Mouse (Mus musculus): ENCODE results near the gene Rere. TPM values are rescaled to one million over a fixed set of nuclear protein-coding genes. Genes with fewer than 3 reads are reported as not detected.

Rere gene
- polyA plus RNA-seq, 1 experiment from 2014 or later, result 30.3 TPM

GRCm38 (mm10) chr4:150461427-150462189 is 180.2 kb downstream of the Rere start:
- Histone ChIP-seq H3K36me3 (ENCODE audit: control insufficient read depth, insufficient read depth, low read length) (no peaks in the 10 kb centered on the region), H3K9ac (ENCODE audit: low read length) (no peak overlapping the region), H3K4me3 (ENCODE audit: low read length) (no peak overlapping the region), H3K27me3 (ENCODE audit: control insufficient read depth, insufficient read depth, low read depth, low read length) (no peaks in the 10 kb centered on the region), H3K9me3 (ENCODE audit: control insufficient read depth, low read length) (no peaks in the 10 kb centered on the region), H3K27ac (ENCODE audit: low read length) (peak overlapping the region; percentile 62), H3K4me2 (ENCODE audit: low read depth, low read length) (no peak overlapping the region), H3K4me1 (replicated peaks; ENCODE audit: control insufficient read depth, insufficient read depth, low read length) (peaks cover 34% of the 10 kb centered on the region)
- no peak for ATAC-seq (ENCODE audit: low read depth)
- 33% methylated on average over 6 of the region's 6 CpGs for WGBS

GRCm38 (mm10) chr4:150462367-150462766 is 180.9 kb downstream of the Rere start:
- 24% methylated on average over 4 of the region's 4 CpGs for WGBS
- no peaks in the 10 kb centered on the region for H3K36me3 ChIP-seq (ENCODE audit: control insufficient read depth, insufficient read depth, low read length)
- H3K27me3 ChIP-seq (ENCODE audit: control insufficient read depth, insufficient read depth, low read depth, low read length), result no peaks in the 10 kb centered on the region
- H3K4me2 ChIP-seq (ENCODE audit: low read depth, low read length), result peak overlapping the region; percentile 30; the same call in 1 of the 2 replicates
- H3K27ac ChIP-seq (ENCODE audit: low read length), result peak overlapping the region; percentile 85
- no peaks in the 10 kb centered on the region for H3K9me3 ChIP-seq (ENCODE audit: control insufficient read depth, low read length)
- H3K9ac ChIP-seq (ENCODE audit: low read length), result no peak overlapping the region; the same call in 1 of the 2 replicates
- H3K4me3 ChIP-seq (ENCODE audit: low read length), result no peak overlapping the region
- peak; percentile 49; the same call in 1 of the 2 replicates for ATAC-seq (ENCODE audit: low read depth)
- H3K4me1 ChIP-seq (replicated peaks; ENCODE audit: control insufficient read depth, insufficient read depth, low read length), result peaks cover 29% of the 10 kb centered on the region

GRCm38 (mm10) chr4:150465759-150466158 is 184.3 kb downstream of the Rere start:
- H3K9me3 ChIP-seq (ENCODE audit: control insufficient read depth, low read length), result no peaks in the 10 kb centered on the region
- no peak overlapping the region for H3K9ac ChIP-seq (ENCODE audit: low read length)
- no peaks in the 10 kb centered on the region for H3K27me3 ChIP-seq (ENCODE audit: control insufficient read depth, insufficient read depth, low read depth, low read length)
- WGBS, result 49% methylated on average over 4 of the region's 4 CpGs
- H3K4me3 ChIP-seq (ENCODE audit: low read length), result no peak overlapping the region
- no peak overlapping the region for H3K4me2 ChIP-seq (ENCODE audit: low read depth, low read length)
- no peak for ATAC-seq (ENCODE audit: low read depth)
- H3K27ac ChIP-seq (ENCODE audit: low read length), result no peak overlapping the region
- H3K36me3 ChIP-seq (ENCODE audit: control insufficient read depth, insufficient read depth, low read length), result 0 out of 2 replicates have a peak, but pooled peaks cover 4% of the 10 kb centered on the region
- peaks cover 22% of the 10 kb centered on the region for H3K4me1 ChIP-seq (replicated peaks; ENCODE audit: control insufficient read depth, insufficient read depth, low read length)

DNA sequence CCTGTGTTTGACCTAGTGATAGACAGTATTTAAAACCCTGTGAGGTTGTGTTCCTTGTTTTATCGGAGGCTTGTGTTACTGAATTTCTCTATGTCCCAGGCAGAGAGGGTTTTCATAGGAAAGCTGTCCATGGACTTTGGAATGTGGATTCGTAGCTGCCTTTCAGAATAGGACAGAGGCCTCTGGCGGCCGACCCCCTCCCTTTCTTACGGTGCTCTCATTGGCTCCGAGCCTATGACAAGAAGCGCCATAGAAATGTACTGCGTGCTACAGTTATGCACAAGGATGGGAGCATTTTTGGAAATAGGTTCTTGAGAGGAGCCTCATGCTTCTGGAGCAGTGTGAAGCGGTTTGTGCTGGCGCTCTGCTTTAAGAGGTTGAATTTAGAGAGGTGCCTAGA is 187.8 kb downstream of the Rere start:
- Histone ChIP-seq H3K9me3 (ENCODE audit: control insufficient read depth, low read length) (no peaks in the 10 kb centered on the region), H3K4me2 (ENCODE audit: low read depth, low read length) (no peak overlapping the region), H3K36me3 (ENCODE audit: control insufficient read depth, insufficient read depth, low read length) (0 out of 2 replicates have a peak, but pooled peaks cover 4% of the 10 kb centered on the region), H3K9ac (ENCODE audit: low read length) (no peak overlapping the region), H3K27me3 (ENCODE audit: control insufficient read depth, insufficient read depth, low read depth, low read length) (no peaks in the 10 kb centered on the region), H3K27ac (ENCODE audit: low read length) (no peak overlapping the region), H3K4me1 (replicated peaks; ENCODE audit: control insufficient read depth, insufficient read depth, low read length) (peaks cover 6% of the 10 kb centered on the region; the same call in 1 of the 2 replicates), H3K4me3 (ENCODE audit: low read length) (no peak overlapping the region)
- 66% methylated on average over 10 of the region's 10 CpGs for WGBS
- ATAC-seq (ENCODE audit: low read depth), result peak; percentile 37; the same call in 1 of the 2 replicates

GRCm38 (mm10) chr4:150470674-150471328 is 189.4 kb downstream of the Rere start:
- Histone ChIP-seq H3K36me3 (ENCODE audit: control insufficient read depth, insufficient read depth, low read length) (0 out of 2 replicates have a peak, but pooled peaks cover 4% of the 10 kb centered on the region), H3K27me3 (ENCODE audit: control insufficient read depth, insufficient read depth, low read depth, low read length) (no peaks in the 10 kb centered on the region), H3K27ac (ENCODE audit: low read length) (no peak overlapping the region), H3K4me3 (ENCODE audit: low read length) (no peak overlapping the region), H3K9ac (ENCODE audit: low read length) (no peak overlapping the region), H3K4me2 (ENCODE audit: low read depth, low read length) (no peak overlapping the region), H3K9me3 (ENCODE audit: control insufficient read depth, low read length) (no peaks in the 10 kb centered on the region), H3K4me1 (replicated peaks; ENCODE audit: control insufficient read depth, insufficient read depth, low read length) (peaks cover 3% of the 10 kb centered on the region; the same call in 1 of the 2 replicates)
- 88% methylated on average over 4 of the region's 4 CpGs for WGBS
- no peak for ATAC-seq (ENCODE audit: low read depth)

GRCm38 (mm10) chr4:150472751-150473436 is 191.4 kb downstream of the Rere start:
- no peaks in the 10 kb centered on the region for H3K9me3 ChIP-seq (ENCODE audit: control insufficient read depth, low read length)
- peak overlapping the region; percentile 69 for H3K27ac ChIP-seq (ENCODE audit: low read length)
- ATAC-seq (ENCODE audit: low read depth), result 0 out of 2 replicates have a peak, but pooled peaks have one; percentile 20
- no peak overlapping the region for H3K4me3 ChIP-seq (ENCODE audit: low read length)
- no peak overlapping the region for H3K9ac ChIP-seq (ENCODE audit: low read length)
- H3K4me1 ChIP-seq (replicated peaks; ENCODE audit: control insufficient read depth, insufficient read depth, low read length), result peaks cover 3% of the 10 kb centered on the region; the same call in 1 of the 2 replicates
- 0 out of 2 replicates have a peak, but pooled peaks cover 7% of the 10 kb centered on the region for H3K36me3 ChIP-seq (ENCODE audit: control insufficient read depth, insufficient read depth, low read length)
- H3K4me2 ChIP-seq (ENCODE audit: low read depth, low read length), result no peak overlapping the region
- no peaks in the 10 kb centered on the region for H3K27me3 ChIP-seq (ENCODE audit: control insufficient read depth, insufficient read depth, low read depth, low read length)
- WGBS, result 56% methylated on average over 10 of the region's 10 CpGs

GRCm38 (mm10) chr4:150473437-150474070 is 192.1 kb downstream of the Rere start:
- peak overlapping the region; percentile 69 for H3K27ac ChIP-seq (ENCODE audit: low read length)

DNA sequence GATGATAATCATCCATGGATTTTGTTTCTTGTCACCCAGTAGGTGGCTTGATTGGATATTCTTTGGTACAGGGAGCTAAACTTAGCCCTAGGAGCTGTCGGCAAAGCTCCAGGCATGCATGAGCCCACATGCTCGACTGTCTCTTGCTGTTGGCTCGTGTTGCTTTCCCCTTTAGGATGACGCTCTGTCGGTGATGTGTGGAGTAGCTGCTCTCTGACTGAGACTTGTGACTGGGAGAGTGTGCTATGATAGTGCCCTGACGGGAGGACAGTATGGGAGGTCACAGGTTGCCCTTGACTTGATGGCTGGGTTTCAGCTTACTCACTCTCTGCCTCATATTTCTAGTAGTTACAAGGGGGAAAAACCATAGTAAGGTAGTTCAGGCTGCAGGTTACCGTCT is 192.6 kb downstream of the Rere start:
- ATAC-seq (ENCODE audit: low read depth), result no peak
- Histone ChIP-seq H3K4me1 (replicated peaks; ENCODE audit: control insufficient read depth, insufficient read depth, low read length) (peaks cover 3% of the 10 kb centered on the region; the same call in 1 of the 2 replicates), H3K27ac (ENCODE audit: low read length) (no peak overlapping the region), H3K9me3 (ENCODE audit: control insufficient read depth, low read length) (no peaks in the 10 kb centered on the region), H3K4me2 (ENCODE audit: low read depth, low read length) (no peak overlapping the region), H3K4me3 (ENCODE audit: low read length) (no peak overlapping the region), H3K36me3 (ENCODE audit: control insufficient read depth, insufficient read depth, low read length) (0 out of 2 replicates have a peak, but pooled peaks cover 8% of the 10 kb centered on the region), H3K27me3 (ENCODE audit: control insufficient read depth, insufficient read depth, low read depth, low read length) (no peaks in the 10 kb centered on the region), H3K9ac (ENCODE audit: low read length) (no peak overlapping the region)
- 72% methylated on average over 7 of the region's 7 CpGs for WGBS

More at GRCm38 (mm10) chr4:150473437-150474070, 192.1 kb downstream of the Rere start:
- peaks cover 3% of the 10 kb centered on the region; the same call in 1 of the 2 replicates for H3K4me1 ChIP-seq (replicated peaks; ENCODE audit: control insufficient read depth, insufficient read depth, low read length)
- H3K4me2 ChIP-seq (ENCODE audit: low read depth, low read length), result no peak overlapping the region
- H3K36me3 ChIP-seq (ENCODE audit: control insufficient read depth, insufficient read depth, low read length), result 0 out of 2 replicates have a peak, but pooled peaks cover 10% of the 10 kb centered on the region
- no peak for ATAC-seq (ENCODE audit: low read depth)
- WGBS, result 86% methylated on average over 4 of the region's 4 CpGs
- no peaks in the 10 kb centered on the region for H3K27me3 ChIP-seq (ENCODE audit: control insufficient read depth, insufficient read depth, low read depth, low read length)
- no peak overlapping the region for H3K4me3 ChIP-seq (ENCODE audit: low read length)
- H3K9ac ChIP-seq (ENCODE audit: low read length), result no peak overlapping the region
- no peaks in the 10 kb centered on the region for H3K9me3 ChIP-seq (ENCODE audit: control insufficient read depth, low read length)

Measured in lung, embryonic 16.5 days (tissue).